Mouse (Mus musculus): Measurements from ENCODE around the gene Zfp710. TPM values are rescaled to one million over a fixed set of nuclear protein-coding genes. Genes with fewer than 3 reads are reported as not detected.
A peak's percentile ranks its signal among the peaks of the same experiment; 100 is the strongest.
"Not testable (repeated sequence)": the region's sequence is repeated elsewhere in the genome, so short reads cannot be mapped to it uniquely, and the experiment has no call there.

Zfp710 gene
- total RNA-seq, 2 experiments from 2014 or later = 5.1 to 6.9 TPM

- ATAC-seq (replicated peaks; ENCODE audit: low FRiP score, poor library complexity, severe bottlenecking) = no peak
Measured at GRCm38 (mm10) chr7:80026118-80026989, 1.7 kb downstream of the Zfp710 start.

GRCm38 (mm10) chr7:80026990-80027635 lies 2.5 kb downstream of the Zfp710 start:
- peak; percentile 33; the same call in 1 of the 2 replicates for ATAC-seq (replicated peaks; ENCODE audit: low FRiP score, poor library complexity, severe bottlenecking)

- ATAC-seq (replicated peaks; ENCODE audit: low FRiP score, poor library complexity, severe bottlenecking) = no peak
Measured at GRCm38 (mm10) chr7:80027636-80028417, 3.2 kb downstream of the Zfp710 start.

- no peak for ATAC-seq (replicated peaks; ENCODE audit: low FRiP score, poor library complexity, severe bottlenecking)
Measured at GRCm38 (mm10) chr7:80028418-80028720, 3.8 kb downstream of the Zfp710 start.

- ATAC-seq (replicated peaks; ENCODE audit: low FRiP score, poor library complexity, severe bottlenecking) = no peak
Measured at GRCm38 (mm10) chr7:80030009-80030408, 5.4 kb downstream of the Zfp710 start.

GRCm38 (mm10) chr7:80030486-80030885 lies 5.9 kb downstream of the Zfp710 start:
- no peak for ATAC-seq (replicated peaks; ENCODE audit: low FRiP score, poor library complexity, severe bottlenecking)

- no peak for ATAC-seq (replicated peaks; ENCODE audit: low FRiP score, poor library complexity, severe bottlenecking)
Measured at GRCm38 (mm10) chr7:80030987-80031386, 6.4 kb downstream of the Zfp710 start.

GRCm38 (mm10) chr7:80031478-80031877 lies 6.9 kb downstream of the Zfp710 start:
- no peak for ATAC-seq (replicated peaks; ENCODE audit: low FRiP score, poor library complexity, severe bottlenecking)

GRCm38 (mm10) chr7:80032216-80033052 lies 7.8 kb downstream of the Zfp710 start:
- ATAC-seq (replicated peaks; ENCODE audit: low FRiP score, poor library complexity, severe bottlenecking) = 0 out of 2 replicates have a peak, but pooled peaks have one; percentile 20

GRCm38 (mm10) chr7:80033064-80033717 lies 8.6 kb downstream of the Zfp710 start:
- peak; percentile 42 for ATAC-seq (replicated peaks; ENCODE audit: low FRiP score, poor library complexity, severe bottlenecking)

GRCm38 (mm10) chr7:80033771-80034170 lies 9.2 kb downstream of the Zfp710 start:
- ATAC-seq (replicated peaks; ENCODE audit: low FRiP score, poor library complexity, severe bottlenecking) = no peak

GRCm38 (mm10) chr7:80035086-80035485 lies 10.5 kb downstream of the Zfp710 start:
- no peak for ATAC-seq (replicated peaks; ENCODE audit: low FRiP score, poor library complexity, severe bottlenecking)

- ATAC-seq (replicated peaks; ENCODE audit: low FRiP score, poor library complexity, severe bottlenecking) = no peak
Measured at GRCm38 (mm10) chr7:80035748-80036147, 11.1 kb downstream of the Zfp710 start.

- ATAC-seq (replicated peaks; ENCODE audit: low FRiP score, poor library complexity, severe bottlenecking) = no peak
Measured at GRCm38 (mm10) chr7:80039699-80040098, 15.1 kb downstream of the Zfp710 start.

GRCm38 (mm10) chr7:80044170-80044569 lies 19.6 kb downstream of the Zfp710 start:
- ATAC-seq (replicated peaks; ENCODE audit: low FRiP score, poor library complexity, severe bottlenecking) = no peak

GRCm38 (mm10) chr7:80047041-80047440 lies 22.4 kb downstream of the Zfp710 start:
- no peak for ATAC-seq (replicated peaks; ENCODE audit: low FRiP score, poor library complexity, severe bottlenecking)

GRCm38 (mm10) chr7:80049746-80050145 lies 25.1 kb downstream of the Zfp710 start:
- no peak for ATAC-seq (replicated peaks; ENCODE audit: low FRiP score, poor library complexity, severe bottlenecking)

- not testable (repeated sequence) for ATAC-seq (replicated peaks; ENCODE audit: low FRiP score, poor library complexity, severe bottlenecking)
Measured at GRCm38 (mm10) chr7:80050382-80050781, 25.8 kb downstream of the Zfp710 start.

GRCm38 (mm10) chr7:80051835-80052234 lies 27.2 kb downstream of the Zfp710 start:
- ATAC-seq (replicated peaks; ENCODE audit: low FRiP score, poor library complexity, severe bottlenecking) = no peak
